Mouse (Mus musculus) forebrain, embryonic 12.5 days (tissue): ENCODE results near the gene Marcks. TPM values are rescaled to one million over a fixed set of nuclear protein-coding genes. Genes with fewer than 3 reads are reported as not detected.

Experiments used
- ATAC-seq: fragments of 200-750 bp; cut with Nextera tagmentation; 2 replicates; pipeline ENCODE4 v1.8.0; 2017; ENCODE audit warnings: moderate TSS enrichment; ENCODE audit not compliant: low FRiP score
- H3K27ac ChIP-seq: fragments of 300-500 bp; sonication (generic); 2 replicates; pipeline ENCODE4 v1.5.1; 2016; ENCODE audit warnings: mild to moderate bottlenecking
- H3K27me3 ChIP-seq: fragments of 300-500 bp; sonication (generic); 2 replicates; pipeline ENCODE4 v1.6.1; 2016; ENCODE audit warnings: mild to moderate bottlenecking
- H3K36me3 ChIP-seq: fragments of 300-500 bp; sonication (generic); replicated peaks from 2 replicates; pipeline ENCODE4 v1.6.1; 2016; ENCODE audit warnings: mild to moderate bottlenecking
- H3K4me1 ChIP-seq: fragments of 300-500 bp; sonication (generic); 2 replicates; pipeline ENCODE4 v1.6.1; 2016
- H3K4me2 ChIP-seq: fragments of 300-500 bp; sonication (generic); 2 replicates; pipeline ENCODE4 v1.6.1; 2016; ENCODE audit warnings: mild to moderate bottlenecking, moderate library complexity
- H3K4me3 ChIP-seq: fragments of 300-500 bp; sonication (generic); replicated peaks from 2 replicates; pipeline ENCODE4 v1.5.1; 2016; ENCODE audit warnings: mild to moderate bottlenecking
- H3K9ac ChIP-seq: fragments of 300-500 bp; sonication (generic); 2 replicates; pipeline ENCODE4 v1.6.1; 2016; ENCODE audit warnings: mild to moderate bottlenecking
- H3K9me3 ChIP-seq: fragments of 300-500 bp; sonication (generic); 2 replicates; pipeline ENCODE4 v1.6.1; 2016
- WGBS: fragments of 180-500 bp; shearing (Covaris S2); methylation state at CpG from one replicate; pipeline ENCODE4 v1.1.7; 2016; 5-methylcytosine and 5-hydroxymethylcytosine counted together
- polyA plus RNA-seq: library from polyadenylated mRNA; unstranded; fragments of >200 nt; fragmentation: Nextera tagmentation; extraction: Ambion mirVana; gene quantifications from 2 replicates; pipeline ENCODE4 v1.2.1, GENCODE M21; 2016

The Marcks gene
- polyA plus RNA-seq, 1 experiment from 2014 or later: 320 TPM

DNA sequence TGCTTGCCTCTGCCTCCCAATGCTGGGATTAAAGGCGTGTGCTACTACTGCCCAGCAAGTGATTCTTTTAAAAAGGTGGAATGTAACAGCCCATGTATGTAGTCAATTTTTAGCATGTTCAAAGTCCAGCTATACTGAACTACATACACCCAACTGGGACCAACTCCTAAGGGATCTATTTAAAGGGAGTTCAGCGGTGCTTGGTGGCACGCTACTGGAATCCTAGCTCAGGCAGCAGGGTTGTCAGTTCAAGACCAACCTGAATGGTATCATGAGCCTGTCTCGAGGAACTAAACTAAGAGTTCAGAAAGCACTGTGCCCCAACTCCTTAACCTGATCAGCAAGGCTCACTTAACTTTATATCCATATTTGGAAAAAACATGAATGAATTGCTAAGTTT, 6.0 kb downstream of the Marcks start:
- WGBS: 93% methylated on average over 4 of the region's 4 CpGs
- Histone ChIP-seq H3K9me3 (no peaks in the 10 kb centered on the region), H3K27ac (no peak overlapping the region), H3K4me1 (peaks cover 6% of the 10 kb centered on the region), H3K36me3 (peaks cover 39% of the 10 kb centered on the region), H3K9ac (no peak overlapping the region), H3K4me2 (no peak overlapping the region), H3K4me3 (no peak overlapping the region), H3K27me3 (no peaks in the 10 kb centered on the region)
- no peak for ATAC-seq

DNA sequence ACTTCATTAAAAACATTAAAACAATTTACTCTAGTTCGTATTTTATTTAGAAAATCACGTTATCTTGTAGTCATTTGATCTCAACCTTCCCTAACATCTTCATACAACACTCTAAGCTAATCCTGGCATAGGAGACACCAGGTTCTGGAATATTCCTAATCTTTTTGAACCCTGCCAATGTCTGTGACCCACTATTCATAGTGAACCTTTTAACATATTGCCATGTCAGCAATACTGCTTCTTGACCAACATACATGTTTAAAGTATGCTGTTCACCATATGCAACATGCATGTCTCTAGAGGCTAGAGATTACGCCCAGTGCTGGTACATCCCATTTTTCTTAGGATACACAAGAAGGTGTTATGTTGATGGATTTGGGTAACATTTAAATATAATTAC, 9.1 kb downstream of the Marcks start:
- H3K4me2 ChIP-seq: no peak overlapping the region
- H3K9me3 ChIP-seq: no peaks in the 10 kb centered on the region
- peaks cover 23% of the 10 kb centered on the region for H3K36me3 ChIP-seq
- H3K4me3 ChIP-seq: no peak overlapping the region
- H3K27me3 ChIP-seq: no peaks in the 10 kb centered on the region
- peaks cover 6% of the 10 kb centered on the region for H3K4me1 ChIP-seq
- H3K9ac ChIP-seq: no peak overlapping the region
- H3K27ac ChIP-seq: no peak overlapping the region
- no peak for ATAC-seq
- WGBS: 92% methylated on average over 3 of the region's 3 CpGs

DNA sequence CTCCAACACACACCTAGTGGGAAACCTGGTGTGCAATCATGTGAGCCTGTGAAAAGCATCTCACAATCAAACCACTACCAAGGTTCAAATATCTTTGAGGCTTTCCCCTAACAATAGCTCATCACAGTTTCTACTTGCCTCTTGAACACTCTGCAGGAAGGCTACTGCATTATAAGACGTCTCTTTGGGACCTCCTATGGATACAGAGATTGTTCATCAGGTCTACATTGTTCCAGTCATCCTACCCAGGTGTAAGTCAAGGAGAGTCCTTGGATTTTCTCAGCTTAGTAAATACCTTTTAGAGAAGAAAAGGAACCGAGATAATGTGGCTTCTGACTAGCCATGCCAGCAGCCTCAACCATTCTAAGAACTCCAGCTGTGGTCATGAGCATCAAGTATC, 23.4 kb downstream of the Marcks start:
- Histone ChIP-seq H3K4me3 (no peak overlapping the region), H3K9ac (no peak overlapping the region), H3K4me1 (no peaks in the 10 kb centered on the region), H3K27ac (no peak overlapping the region), H3K4me2 (no peak overlapping the region), H3K9me3 (no peaks in the 10 kb centered on the region), H3K36me3 (no peaks in the 10 kb centered on the region), H3K27me3 (no peaks in the 10 kb centered on the region)
- WGBS: 64% methylated on average over 2 of the region's 2 CpGs
- ATAC-seq: no peak

DNA sequence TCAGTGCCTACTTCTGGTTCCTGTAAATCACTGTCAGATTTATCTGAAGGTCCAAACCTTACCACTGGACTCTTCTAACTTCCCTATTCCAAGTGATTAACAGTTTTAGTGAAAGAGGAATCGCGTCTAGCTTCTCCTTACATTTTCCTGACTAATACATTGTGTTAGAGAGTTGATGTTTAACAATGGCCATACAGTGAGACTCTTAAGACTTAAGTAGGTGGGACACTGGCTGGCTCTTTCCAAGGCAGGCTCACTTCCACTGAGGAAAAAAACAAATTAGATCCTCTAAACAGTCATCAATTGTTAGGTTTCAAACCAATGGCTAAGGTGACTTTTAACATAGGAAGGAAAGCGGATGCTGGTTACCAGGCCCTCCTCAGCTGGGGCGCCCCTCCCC, 25.9 kb downstream of the Marcks start:
- Histone ChIP-seq H3K9ac (no peak overlapping the region), H3K27me3 (no peaks in the 10 kb centered on the region), H3K27ac (no peak overlapping the region), H3K36me3 (no peaks in the 10 kb centered on the region), H3K4me1 (no peaks in the 10 kb centered on the region), H3K4me3 (no peak overlapping the region), H3K4me2 (no peak overlapping the region), H3K9me3 (no peaks in the 10 kb centered on the region)
- 82% methylated on average over 4 of the region's 4 CpGs for WGBS
- no peak for ATAC-seq

DNA sequence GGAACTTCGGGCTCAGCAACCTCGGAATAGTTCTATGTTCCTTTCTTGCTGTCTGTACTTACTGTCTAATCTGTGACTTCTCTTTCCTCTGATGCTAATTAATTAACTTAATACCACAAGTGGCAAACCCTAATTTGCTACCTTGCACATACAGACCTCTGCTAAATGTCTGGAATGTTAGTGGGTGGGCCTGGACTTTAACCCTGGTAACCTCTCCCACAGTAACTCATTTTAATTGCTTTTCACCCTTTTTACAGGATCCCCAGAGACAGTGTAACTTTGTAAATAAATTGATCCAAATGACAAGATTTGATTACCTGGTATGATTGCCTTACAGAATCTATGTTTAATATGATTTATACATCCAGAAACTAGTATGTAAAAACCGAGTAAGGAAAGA, 26.4 kb downstream of the Marcks start:
- no peaks in the 10 kb centered on the region for H3K4me1 ChIP-seq
- H3K4me2 ChIP-seq: no peak overlapping the region
- H3K27ac ChIP-seq: no peak overlapping the region
- H3K9ac ChIP-seq: no peak overlapping the region
- no peaks in the 10 kb centered on the region for H3K27me3 ChIP-seq
- 88% methylated on average over 3 of the region's 3 CpGs for WGBS
- H3K36me3 ChIP-seq: no peaks in the 10 kb centered on the region
- H3K4me3 ChIP-seq: no peak overlapping the region
- H3K9me3 ChIP-seq: no peaks in the 10 kb centered on the region
- ATAC-seq: no peak

DNA sequence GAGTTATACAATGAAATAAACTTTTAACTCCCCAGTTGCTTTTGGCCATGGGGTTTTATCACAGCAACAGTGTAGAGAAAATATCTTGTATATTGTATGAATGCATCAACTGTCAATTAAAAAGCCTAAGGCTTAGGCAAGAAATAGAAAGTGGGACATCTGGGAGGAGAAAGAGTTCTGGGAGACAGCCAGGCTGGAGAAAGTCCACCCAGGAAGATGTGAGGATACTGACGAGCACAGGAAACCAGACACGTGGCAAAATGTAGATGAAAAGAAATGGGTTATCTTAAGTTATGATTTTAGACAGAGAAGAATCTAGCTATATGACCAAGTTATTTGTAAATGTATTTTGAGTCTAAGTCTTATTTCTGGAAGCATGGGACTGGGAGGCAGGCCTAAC, 27.3 kb downstream of the Marcks start:
- Histone ChIP-seq H3K27me3 (no peaks in the 10 kb centered on the region), H3K9ac (no peak overlapping the region), H3K36me3 (no peaks in the 10 kb centered on the region), H3K4me3 (no peak overlapping the region), H3K4me2 (no peak overlapping the region), H3K27ac (no peak overlapping the region), H3K4me1 (no peaks in the 10 kb centered on the region), H3K9me3 (no peaks in the 10 kb centered on the region)
- 94% methylated on average over 2 of the region's 2 CpGs for WGBS
- ATAC-seq: no peak

DNA sequence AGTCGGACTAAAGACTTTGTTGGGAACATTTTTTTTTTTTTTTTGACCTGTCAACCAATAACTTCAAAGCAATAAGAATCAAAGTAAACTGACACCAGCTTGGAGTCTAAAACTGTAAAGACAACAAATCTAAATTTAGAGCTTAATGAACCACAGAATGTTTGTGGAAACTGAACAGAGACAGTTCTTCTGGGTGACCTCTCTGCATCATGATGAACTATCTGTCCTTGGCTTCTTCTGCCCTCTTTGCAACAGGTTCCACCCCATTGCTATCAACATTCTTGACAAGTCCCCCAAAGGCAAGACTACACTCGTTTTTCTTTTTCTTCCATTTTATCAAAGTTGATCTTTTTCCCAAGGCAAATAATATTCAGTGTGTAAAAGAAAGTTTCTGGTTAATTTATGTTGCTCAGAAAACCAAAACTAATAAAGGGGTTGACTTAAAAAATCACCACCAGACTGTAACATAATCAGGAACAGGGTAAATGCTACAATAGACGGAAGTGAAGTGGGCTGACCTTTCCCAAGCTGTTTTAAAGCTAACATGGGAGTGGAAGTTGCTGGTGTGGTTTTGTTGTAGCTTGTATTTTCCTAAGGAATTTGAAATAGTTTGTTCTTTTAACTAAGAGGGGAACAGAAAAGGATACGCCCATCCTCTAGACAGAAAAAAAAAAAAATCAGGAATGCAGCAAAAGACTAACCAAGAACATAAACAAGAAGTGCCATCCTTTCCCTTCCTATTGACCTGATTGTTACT, 31.7 kb downstream of the Marcks start:
- H3K4me2 ChIP-seq: no peak overlapping the region
- 86% methylated on average over 4 of the region's 4 CpGs for WGBS
- H3K27ac ChIP-seq: no peak overlapping the region
- no peak for ATAC-seq
- no peaks in the 10 kb centered on the region for H3K36me3 ChIP-seq
- H3K9ac ChIP-seq: no peak overlapping the region
- peaks cover 5% of the 10 kb centered on the region for H3K4me1 ChIP-seq
- no peaks in the 10 kb centered on the region for H3K27me3 ChIP-seq
- H3K9me3 ChIP-seq: no peaks in the 10 kb centered on the region
- H3K4me3 ChIP-seq: no peak overlapping the region

DNA sequence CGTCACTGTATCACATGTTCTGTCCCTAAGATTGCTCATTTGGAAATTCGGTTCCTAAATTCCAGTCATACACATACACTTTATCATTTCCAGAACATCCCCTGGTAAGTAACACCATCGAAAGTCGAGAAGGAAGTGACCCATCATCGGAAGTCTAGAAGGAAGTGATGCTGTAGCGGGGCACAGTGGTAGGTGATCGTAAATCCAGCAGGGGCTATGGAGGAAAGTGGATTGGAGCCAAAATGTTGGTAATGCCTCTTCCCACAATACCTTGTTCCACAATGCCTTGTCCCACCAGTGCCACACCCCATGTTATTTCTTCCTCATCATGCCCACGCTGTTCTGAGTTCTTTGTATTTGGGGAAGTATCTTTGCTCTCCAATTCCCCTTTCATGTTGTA, 32.4 kb downstream of the Marcks start:
- Histone ChIP-seq H3K4me3 (no peak overlapping the region), H3K27me3 (no peaks in the 10 kb centered on the region), H3K36me3 (no peaks in the 10 kb centered on the region), H3K9ac (no peak overlapping the region), H3K4me1 (peaks cover 11% of the 10 kb centered on the region), H3K4me2 (no peak overlapping the region), H3K27ac (no peak overlapping the region), H3K9me3 (no peaks in the 10 kb centered on the region)
- 95% methylated on average over 8 of the region's 8 CpGs for WGBS
- ATAC-seq: no peak

DNA sequence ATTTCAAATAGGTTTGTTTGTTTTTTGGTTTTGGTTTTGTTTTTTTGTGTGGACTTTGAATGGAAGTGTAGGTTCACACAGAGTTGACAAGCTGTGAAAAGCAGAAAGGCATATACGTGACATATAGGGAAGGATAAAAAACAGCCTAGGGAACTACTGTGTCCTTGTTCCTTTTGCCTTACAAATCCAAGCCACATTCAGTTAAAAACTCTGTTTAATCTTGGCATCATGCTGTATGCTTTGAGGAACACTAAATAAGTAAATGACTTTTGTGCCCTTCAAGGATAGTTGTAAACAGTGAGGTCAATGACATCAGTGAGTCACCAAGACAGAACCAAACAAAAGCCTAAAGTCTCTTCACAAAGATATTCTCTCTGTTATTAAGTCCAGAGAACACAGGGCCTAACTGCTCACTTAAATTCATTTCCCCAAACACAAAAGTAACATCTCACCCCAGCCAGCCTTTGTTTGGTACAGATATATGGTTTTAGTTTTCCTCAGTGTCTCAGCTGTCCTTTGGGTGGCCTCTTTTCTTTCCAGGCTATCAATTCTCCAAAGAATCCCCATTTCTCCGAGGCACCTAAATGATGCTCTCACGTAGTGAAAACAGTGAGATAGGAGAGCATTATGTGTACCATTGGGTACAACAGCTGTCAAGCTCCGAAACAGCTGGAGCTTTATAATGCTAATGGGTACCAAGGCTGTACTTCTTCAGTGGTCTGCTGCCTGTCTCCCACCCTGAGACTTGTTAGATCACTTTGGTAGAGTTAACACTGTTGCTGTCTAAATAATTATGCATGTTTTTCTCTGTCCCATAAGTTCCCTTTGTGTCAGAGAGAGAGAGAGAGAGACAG, 36.3 kb downstream of the Marcks start:
- ATAC-seq: no peak; the same call in 1 of the 2 replicates
- no peak overlapping the region for H3K4me3 ChIP-seq
- H3K27ac ChIP-seq: no peak overlapping the region
- WGBS: 57% methylated on average over 4 of the region's 4 CpGs
- H3K9ac ChIP-seq: no peak overlapping the region
- H3K4me1 ChIP-seq: peaks cover 11% of the 10 kb centered on the region
- no peaks in the 10 kb centered on the region for H3K36me3 ChIP-seq
- no peak overlapping the region for H3K4me2 ChIP-seq
- no peaks in the 10 kb centered on the region for H3K27me3 ChIP-seq
- 0 out of 2 replicates have a peak, but pooled peaks cover 2% of the 10 kb centered on the region for H3K9me3 ChIP-seq

DNA sequence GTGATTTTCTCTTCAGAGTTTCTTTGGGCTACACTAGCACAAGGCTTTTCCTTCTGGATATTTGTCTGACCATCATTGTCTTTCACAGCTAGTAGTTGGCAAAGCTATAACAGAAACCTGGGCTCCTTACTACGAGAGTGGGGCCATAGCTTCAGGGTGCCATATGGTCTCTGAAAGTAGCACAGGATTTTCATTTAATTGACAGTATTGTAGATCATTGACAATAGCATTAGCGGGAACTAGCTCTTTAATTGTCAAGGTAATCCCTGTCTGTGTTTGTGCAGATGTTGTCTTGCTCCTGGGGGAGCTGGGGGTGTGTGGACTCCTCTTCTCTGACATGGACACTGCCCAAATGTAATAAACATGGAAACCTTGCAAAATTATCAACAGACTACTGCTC, 37.0 kb downstream of the Marcks start:
- 41% methylated on average over 2 of the region's 2 CpGs for WGBS
- Histone ChIP-seq H3K4me3 (no peak overlapping the region), H3K9me3 (0 out of 2 replicates have a peak, but pooled peaks cover 2% of the 10 kb centered on the region), H3K4me2 (no peak overlapping the region), H3K4me1 (peaks cover 11% of the 10 kb centered on the region), H3K27ac (no peak overlapping the region), H3K27me3 (no peaks in the 10 kb centered on the region), H3K9ac (no peak overlapping the region), H3K36me3 (no peaks in the 10 kb centered on the region)
- 0 out of 2 replicates have a peak, but pooled peaks have one; percentile 20 for ATAC-seq

DNA sequence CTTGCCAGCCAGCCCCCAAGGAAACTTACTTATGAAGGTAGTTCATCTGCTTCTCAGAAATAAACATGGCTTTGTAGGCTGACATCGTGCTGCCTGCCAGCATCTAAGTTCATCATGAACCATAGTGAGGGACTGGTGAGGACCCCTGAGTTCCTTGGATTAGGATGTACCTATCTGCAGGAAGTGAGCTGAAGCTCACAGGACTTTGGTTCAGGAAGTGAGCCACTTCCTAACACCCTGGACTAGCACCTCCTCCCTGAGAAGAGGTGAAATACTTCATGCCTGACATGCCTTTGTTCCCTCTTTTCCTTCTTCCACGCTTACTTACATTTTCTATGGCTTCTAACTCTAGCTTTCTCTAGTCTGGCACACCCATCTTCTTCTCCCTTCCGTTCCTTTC, 42.2 kb downstream of the Marcks start:
- Histone ChIP-seq H3K9ac (no peak overlapping the region), H3K27me3 (no peaks in the 10 kb centered on the region), H3K4me2 (no peak overlapping the region), H3K27ac (no peak overlapping the region), H3K9me3 (0 out of 2 replicates have a peak, but pooled peaks cover 2% of the 10 kb centered on the region), H3K36me3 (no peaks in the 10 kb centered on the region), H3K4me3 (no peak overlapping the region), H3K4me1 (peaks cover 1% of the 10 kb centered on the region)
- no peak for ATAC-seq
- 86% methylated on average over 3 of the region's 3 CpGs for WGBS

DNA sequence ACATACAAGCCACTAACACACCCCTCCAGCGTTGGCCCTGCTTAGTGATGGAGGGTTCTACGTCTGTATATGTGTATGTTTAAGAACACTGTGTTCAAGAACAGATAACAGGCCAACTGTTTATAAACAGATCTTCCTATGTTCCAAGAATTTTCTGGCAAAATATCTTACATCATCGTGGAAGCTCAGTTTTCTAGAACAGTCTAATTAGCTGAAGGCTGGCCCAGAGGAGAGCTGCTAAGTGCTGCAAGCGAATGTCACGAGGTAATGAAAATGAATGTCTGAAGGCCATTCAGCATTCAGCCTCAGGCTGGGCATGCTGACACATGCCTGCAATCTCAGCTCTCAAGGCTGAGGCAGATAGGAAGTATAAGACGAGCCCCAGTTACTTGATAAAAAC, 42.9 kb downstream of the Marcks start:
- Histone ChIP-seq H3K27ac (no peak overlapping the region), H3K9ac (no peak overlapping the region), H3K36me3 (no peaks in the 10 kb centered on the region), H3K4me2 (no peak overlapping the region), H3K9me3 (0 out of 2 replicates have a peak, but pooled peaks cover 2% of the 10 kb centered on the region), H3K4me1 (no peaks in the 10 kb centered on the region), H3K27me3 (no peaks in the 10 kb centered on the region), H3K4me3 (no peak overlapping the region)
- ATAC-seq: no peak
- WGBS: 82% methylated on average over 6 of the region's 6 CpGs

DNA sequence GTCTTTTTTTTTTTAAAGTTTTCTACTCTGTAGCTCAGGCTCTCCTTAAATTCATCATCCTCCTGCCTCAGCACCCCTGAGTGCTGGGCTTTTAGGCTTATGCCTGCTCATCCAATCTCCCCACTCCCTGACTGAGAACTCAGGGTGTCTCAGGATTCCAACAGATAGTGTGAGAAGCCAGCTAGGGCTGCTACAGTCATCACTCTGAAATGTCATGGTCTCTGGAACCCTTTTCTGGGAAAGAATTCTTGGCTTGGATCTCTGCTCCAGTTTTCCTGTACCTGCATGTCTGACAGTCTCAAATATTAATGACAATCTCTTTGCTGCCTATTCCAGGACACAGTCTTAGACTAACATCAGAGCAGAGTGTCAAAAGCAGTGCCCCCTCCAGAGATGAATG, 45.4 kb downstream of the Marcks start:
- H3K27ac ChIP-seq: no peak overlapping the region
- no peak overlapping the region for H3K4me2 ChIP-seq
- H3K36me3 ChIP-seq: no peaks in the 10 kb centered on the region
- no peak for ATAC-seq
- no peaks in the 10 kb centered on the region for H3K4me1 ChIP-seq
- H3K9ac ChIP-seq: no peak overlapping the region
- H3K4me3 ChIP-seq: no peak overlapping the region
- no peaks in the 10 kb centered on the region for H3K9me3 ChIP-seq
- H3K27me3 ChIP-seq: no peaks in the 10 kb centered on the region
